Mouse (Mus musculus) CD4-positive, CD25-positive, alpha-beta regulatory T cell, adult 9 weeks (primary cell): ENCODE measurements around the gene Scgb2b2. TPM values are rescaled to one million over a fixed set of nuclear protein-coding genes. Genes with fewer than 3 reads are reported as not detected.

Source experiments
- polyA plus RNA-seq: library from polyadenylated mRNA; unstranded; fragments of 100-300 nt; shearing (Covaris generic); gene quantifications from one replicate; pipeline ENCODE4 v1.2.1, GENCODE M21; 2017

Scgb2b2 gene
- polyA plus RNA-seq = not detected

DNA sequence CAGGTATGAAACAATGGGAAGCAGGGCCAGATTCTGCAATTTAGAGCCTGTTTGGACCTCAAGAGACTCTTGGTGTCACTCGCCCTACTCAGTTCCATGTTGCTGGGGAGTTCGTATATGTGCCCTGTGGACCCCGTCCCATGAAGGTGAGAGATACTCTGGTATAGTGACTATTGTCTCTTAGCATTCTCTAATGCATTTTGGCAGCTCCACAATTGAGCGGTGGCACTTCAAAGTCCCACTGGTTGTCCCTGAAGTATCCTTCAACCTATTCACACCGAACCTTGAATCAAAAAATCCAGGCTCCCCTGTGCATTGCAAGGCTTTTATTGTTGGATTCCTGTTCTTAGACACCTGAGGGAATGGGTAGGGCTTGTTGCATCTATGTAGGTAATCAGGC is at the start of gene Scgb2b2:
Gene Scgb2b2 (plus strand): TSS at position 301 of the 400 bp plus-strand sequence.

GRCm38 (mm10) chr7:31291721-31292120 is 1.4 kb downstream of the Scgb2b2 start, which contains the start of gene Scgb1b2:
Scgb1b2 (minus strand) TSS chr7:31291821.

Other genes starting within 250 kb of the Scgb2b2 start
- gene Fxyd5, start 248.0 kb upstream of the Scgb2b2 start, polyA plus RNA-seq = 1,946 TPM
- gene Fxyd7, start 239.0 kb upstream of the Scgb2b2 start, polyA plus RNA-seq = not detected
- not detected for gene Fxyd1, start 233.3 kb upstream of the Scgb2b2 start, polyA plus RNA-seq
- gene Lgi4, start 231.2 kb upstream of the Scgb2b2 start, polyA plus RNA-seq = not detected
- not detected for gene Fxyd3, start 213.8 kb upstream of the Scgb2b2 start, polyA plus RNA-seq
- 9.4 TPM for gene Hpn, start 175.2 kb upstream of the Scgb2b2 start, polyA plus RNA-seq
- not detected for gene Scn1b, start 163.5 kb upstream of the Scgb2b2 start, polyA plus RNA-seq
- 192 TPM for gene Gramd1a, start 134.6 kb upstream of the Scgb2b2 start, polyA plus RNA-seq
- gene Scgb1b2, start 1.3 kb downstream of the Scgb2b2 start, polyA plus RNA-seq = not detected
- not detected for gene Scgb2b3, start 71.6 kb downstream of the Scgb2b2 start, polyA plus RNA-seq
- not detected for gene Scgb1b3, start 85.1 kb downstream of the Scgb2b2 start, polyA plus RNA-seq